Mouse (Mus musculus) embryonic facial prominence, embryonic 14.5 days (tissue): ENCODE data around the gene Myoz1. TPM values are rescaled to one million over a fixed set of nuclear protein-coding genes. Genes with fewer than 3 reads are reported as not detected.

Experiments used
- ATAC-seq: fragments of 200-750 bp; cut with Nextera tagmentation; 2 replicates; pipeline ENCODE4 v1.8.0; 2017; ENCODE audit warnings: low read depth, moderate number of reproducible peaks, moderate TSS enrichment
- DNase-seq: peaks from one replicate; pipeline ENCODE4 v3.0.0-alpha.2; 2015; ENCODE audit warnings: low spot score
- H3K27ac ChIP-seq: fragments of 300-500 bp; sonication (generic); replicated peaks from 2 replicates; pipeline ENCODE4 v1.5.1; 2014; ENCODE audit warnings: low read depth, mild to moderate bottlenecking, low read length, moderate library complexity
- H3K27me3 ChIP-seq: fragments of 300-500 bp; sonication (generic); replicated peaks from 2 replicates; pipeline ENCODE4 v1.6.1; 2014; ENCODE audit warnings: low read length; ENCODE audit not compliant: control insufficient read depth, insufficient read depth
- H3K36me3 ChIP-seq: fragments of 300-500 bp; sonication (generic); 2 replicates; pipeline ENCODE4 v1.6.1; 2014; ENCODE audit warnings: low read length, mixed read lengths; ENCODE audit not compliant: control insufficient read depth, insufficient read depth
- H3K4me1 ChIP-seq: fragments of 300-500 bp; sonication (generic); 2 replicates; pipeline ENCODE4 v1.6.1; 2014; ENCODE audit warnings: antibody characterized with exemption, low read length; ENCODE audit not compliant: control insufficient read depth, insufficient read depth
- H3K4me2 ChIP-seq: fragments of 300-500 bp; sonication (generic); 2 replicates; pipeline ENCODE4 v1.6.1; 2014; ENCODE audit warnings: low read depth, mild to moderate bottlenecking, low read length, moderate library complexity, mixed read lengths
- H3K4me3 ChIP-seq: fragments of 300-500 bp; sonication (generic); 2 replicates; pipeline ENCODE4 v1.5.1; 2014; ENCODE audit warnings: low read depth, mild to moderate bottlenecking, low read length
- H3K9ac ChIP-seq: fragments of 300-500 bp; sonication (generic); 2 replicates; pipeline ENCODE4 v1.6.1; 2014; ENCODE audit warnings: low read depth, mild to moderate bottlenecking, low read length, moderate library complexity, mixed read lengths
- H3K9me3 ChIP-seq: fragments of 300-500 bp; sonication (generic); 2 replicates; pipeline ENCODE4 v1.6.1; 2016; ENCODE audit warnings: low read length; ENCODE audit not compliant: control insufficient read depth
- WGBS: fragments of 180-500 bp; shearing (Covaris S2); extraction: QIAGEN DNeasy Blood & Tissue Kit; methylation state at CpG from one replicate; pipeline ENCODE4 v1.1.7; 2014; 5-methylcytosine and 5-hydroxymethylcytosine counted together
- polyA plus RNA-seq: library from polyadenylated mRNA; unstranded; fragments of >200 nt; fragmentation: Nextera tagmentation; extraction: Ambion mirVana; gene quantifications from 2 replicates; pipeline ENCODE4 v1.2.1, GENCODE M21; 2014

Myoz1 gene
- polyA plus RNA-seq, 1 experiment from 2014 or later: 53.2 TPM

DNA sequence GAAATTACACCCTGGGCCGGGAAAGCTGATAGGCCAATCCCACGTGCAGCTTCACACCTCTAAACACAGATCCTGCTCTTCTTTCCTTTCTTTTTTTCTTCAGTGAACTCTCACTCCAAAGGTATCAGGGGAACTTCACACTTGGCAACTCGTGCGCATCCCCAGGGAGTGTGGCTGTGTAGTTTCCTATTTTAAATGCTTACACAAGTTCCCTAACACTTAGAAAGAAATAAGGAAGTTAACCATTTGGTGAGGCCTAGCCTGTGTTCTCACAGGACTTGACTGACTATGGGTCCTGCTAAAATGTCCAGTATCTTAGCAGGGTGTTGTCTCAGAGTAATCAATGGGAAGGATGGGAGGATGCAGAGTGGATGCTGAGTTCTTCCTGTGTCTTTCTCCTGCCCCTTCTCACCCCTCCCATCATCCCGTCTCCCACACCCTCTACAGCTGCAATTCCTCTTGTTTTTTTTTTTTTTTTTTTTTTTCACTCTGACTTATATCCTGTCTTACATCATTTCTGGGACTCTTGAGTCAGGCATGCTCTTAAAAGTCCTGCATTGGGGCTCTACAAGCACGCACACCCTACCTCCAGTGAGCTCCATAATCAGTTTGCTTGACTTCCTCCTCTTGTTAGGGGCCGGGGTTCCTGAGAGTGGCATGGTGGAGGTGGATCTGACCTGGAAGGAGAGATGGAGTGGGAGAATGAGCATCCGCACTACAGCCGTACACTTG is 1.5 kb downstream of the Myoz1 start:
- H3K9ac ChIP-seq: no peak overlapping the region
- no peaks in the 10 kb centered on the region for H3K27me3 ChIP-seq
- ATAC-seq (no peak), DNase-seq (no peak)
- no peaks in the 10 kb centered on the region for H3K36me3 ChIP-seq
- H3K9me3 ChIP-seq: no peaks in the 10 kb centered on the region
- H3K4me3 ChIP-seq: no peak overlapping the region
- H3K27ac ChIP-seq: no peak overlapping the region
- 77% methylated on average over 9 of the region's 9 CpGs for WGBS
- no peak overlapping the region for H3K4me2 ChIP-seq
- no peaks in the 10 kb centered on the region for H3K4me1 ChIP-seq

DNA sequence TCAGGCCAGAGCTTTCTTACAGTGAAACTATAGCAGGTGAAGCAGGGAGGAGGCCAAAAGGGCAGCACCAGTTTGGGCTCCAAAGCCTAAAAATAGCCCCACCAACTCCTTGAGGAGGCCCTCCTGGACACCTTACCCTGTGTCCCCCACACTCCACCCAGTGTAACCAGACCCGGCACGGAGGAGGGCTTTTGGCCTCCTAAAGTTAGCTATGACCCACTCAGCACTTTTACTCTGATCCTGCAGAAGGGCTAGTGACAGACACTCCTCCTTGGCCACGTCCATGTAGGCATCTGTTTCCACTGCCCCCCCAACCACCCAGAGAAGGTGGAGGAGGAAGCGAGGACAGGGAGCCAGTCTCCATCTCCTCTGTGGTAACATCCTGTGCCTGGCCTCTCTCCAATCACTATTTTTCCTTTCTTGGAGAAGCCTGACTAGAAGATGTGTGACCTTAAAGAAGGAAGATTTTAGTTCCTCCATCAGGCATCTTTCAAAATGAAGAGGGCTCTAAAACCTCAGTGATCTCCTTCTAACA is 4.6 kb downstream of the Myoz1 start:
- ATAC-seq: no peak
- no peaks in the 10 kb centered on the region for H3K27me3 ChIP-seq
- 65% methylated on average over 4 of the region's 4 CpGs for WGBS
- H3K9ac ChIP-seq: no peak overlapping the region
- DNase-seq: no peak
- no peak overlapping the region for H3K27ac ChIP-seq
- no peak overlapping the region for H3K4me2 ChIP-seq
- no peaks in the 10 kb centered on the region for H3K36me3 ChIP-seq
- H3K4me1 ChIP-seq: no peaks in the 10 kb centered on the region
- no peak overlapping the region for H3K4me3 ChIP-seq
- H3K9me3 ChIP-seq: no peaks in the 10 kb centered on the region

DNA sequence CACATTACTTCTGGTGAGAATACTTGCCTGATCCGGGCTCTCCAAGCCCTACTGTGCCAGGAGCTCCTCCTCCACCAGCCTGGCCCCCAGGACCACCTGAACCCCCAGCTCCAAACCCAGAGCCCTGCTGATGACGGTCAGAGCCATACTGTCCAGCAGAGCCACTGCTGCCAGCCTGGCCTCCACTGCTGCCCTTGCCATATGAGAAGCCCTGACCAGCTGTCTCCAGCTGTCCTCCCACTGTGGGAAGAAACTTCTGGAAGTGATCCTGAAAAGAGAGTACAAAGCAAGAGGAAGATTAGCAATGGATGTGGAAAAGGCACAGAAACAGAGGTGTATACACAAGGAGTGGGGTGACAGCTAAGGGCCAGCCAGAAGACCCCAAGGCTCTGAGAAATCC is 5.3 kb downstream of the Myoz1 start:
- H3K9ac ChIP-seq: no peak overlapping the region
- no peak for ATAC-seq
- WGBS: 69% methylated on average over 2 of the region's 2 CpGs

DNA sequence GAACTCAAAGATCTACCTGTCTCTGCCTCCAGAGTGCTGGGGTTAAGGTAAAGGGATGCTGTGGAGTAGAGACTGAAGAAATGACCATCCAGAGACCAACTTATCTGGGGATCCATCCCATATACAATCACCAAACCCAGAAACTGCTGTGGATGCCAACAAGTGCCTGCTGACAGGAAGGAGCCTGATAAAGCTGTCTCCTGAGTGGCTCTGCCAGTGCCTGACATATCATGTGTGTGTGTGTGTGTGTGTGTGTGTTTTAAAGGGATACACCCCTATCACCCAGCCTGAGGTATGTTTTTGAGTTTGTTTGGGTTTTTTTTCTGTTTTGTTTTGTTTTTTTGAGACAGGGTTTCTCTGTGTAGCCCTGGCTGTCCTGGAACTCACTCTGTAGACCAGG is 10.0 kb downstream of the Myoz1 start:
- no peak for ATAC-seq
- Histone ChIP-seq H3K9me3 (no peaks in the 10 kb centered on the region), H3K4me2 (no peak overlapping the region)

More for the DNA sequence above, 5.3 kb downstream of the Myoz1 start:
- Histone ChIP-seq H3K27ac (no peak overlapping the region), H3K4me2 (no peak overlapping the region), H3K36me3 (no peaks in the 10 kb centered on the region), H3K27me3 (no peaks in the 10 kb centered on the region), H3K4me3 (no peak overlapping the region), H3K4me1 (no peaks in the 10 kb centered on the region), H3K9me3 (no peaks in the 10 kb centered on the region)
- DNase-seq: no peak

DNA sequence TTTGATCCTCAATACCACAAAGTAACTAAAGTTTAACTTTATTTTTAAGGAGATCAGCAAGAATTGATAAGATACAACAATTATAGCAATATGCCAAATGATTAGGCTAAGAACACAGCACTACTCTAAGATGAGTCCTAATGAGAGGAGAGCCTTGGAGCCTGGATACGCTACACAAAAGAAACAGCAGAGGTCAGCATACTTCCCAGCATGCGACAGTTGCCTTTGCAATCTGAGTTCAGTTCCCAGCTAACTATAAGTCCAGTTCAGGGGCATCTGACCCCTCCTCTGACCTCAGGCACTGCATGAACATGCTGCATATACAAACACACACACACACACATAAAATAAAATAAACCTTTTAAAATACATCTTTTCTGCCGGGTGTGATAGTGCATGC is 10.8 kb downstream of the Myoz1 start:
- Histone ChIP-seq H3K9me3 (no peaks in the 10 kb centered on the region), H3K27me3 (no peaks in the 10 kb centered on the region), H3K4me2 (no peak overlapping the region), H3K9ac (no peak overlapping the region), H3K36me3 (no peaks in the 10 kb centered on the region), H3K4me1 (peaks cover 6% of the 10 kb centered on the region), H3K4me3 (no peak overlapping the region), H3K27ac (no peak overlapping the region)
- DNase-seq (no peak), ATAC-seq (no peak)
- WGBS: 42% methylated on average over 3 of the region's 3 CpGs

More for the DNA sequence above, 10.0 kb downstream of the Myoz1 start:
- DNase-seq: no peak
- H3K4me1 ChIP-seq: peaks cover 6% of the 10 kb centered on the region
- no peak overlapping the region for H3K27ac ChIP-seq
- H3K36me3 ChIP-seq: no peaks in the 10 kb centered on the region
- H3K27me3 ChIP-seq: no peaks in the 10 kb centered on the region
- H3K4me3 ChIP-seq: no peak overlapping the region
- H3K9ac ChIP-seq: no peak overlapping the region

DNA sequence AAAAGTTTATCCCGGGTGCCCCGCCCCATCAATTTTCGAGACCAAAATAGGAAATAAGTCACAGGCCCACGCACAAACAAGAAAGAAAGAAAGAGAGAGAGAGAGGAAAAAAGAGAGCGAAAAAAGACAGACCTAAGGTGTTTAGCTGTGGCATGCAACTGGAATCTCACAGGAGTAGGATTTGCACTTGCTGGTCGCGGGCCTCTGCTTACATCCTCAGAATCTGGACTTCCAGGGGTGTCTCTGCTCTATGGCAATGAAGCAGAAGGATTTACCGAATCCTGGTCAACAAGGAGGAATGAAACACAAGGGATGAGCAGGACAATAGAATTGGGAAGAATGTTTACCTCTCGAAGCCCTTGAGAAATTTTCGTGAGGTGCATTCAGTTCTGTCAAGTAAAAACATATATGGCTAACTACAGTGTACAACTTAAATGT is 14.9 kb downstream of the Myoz1 start:
- DNase-seq: no peak

DNA sequence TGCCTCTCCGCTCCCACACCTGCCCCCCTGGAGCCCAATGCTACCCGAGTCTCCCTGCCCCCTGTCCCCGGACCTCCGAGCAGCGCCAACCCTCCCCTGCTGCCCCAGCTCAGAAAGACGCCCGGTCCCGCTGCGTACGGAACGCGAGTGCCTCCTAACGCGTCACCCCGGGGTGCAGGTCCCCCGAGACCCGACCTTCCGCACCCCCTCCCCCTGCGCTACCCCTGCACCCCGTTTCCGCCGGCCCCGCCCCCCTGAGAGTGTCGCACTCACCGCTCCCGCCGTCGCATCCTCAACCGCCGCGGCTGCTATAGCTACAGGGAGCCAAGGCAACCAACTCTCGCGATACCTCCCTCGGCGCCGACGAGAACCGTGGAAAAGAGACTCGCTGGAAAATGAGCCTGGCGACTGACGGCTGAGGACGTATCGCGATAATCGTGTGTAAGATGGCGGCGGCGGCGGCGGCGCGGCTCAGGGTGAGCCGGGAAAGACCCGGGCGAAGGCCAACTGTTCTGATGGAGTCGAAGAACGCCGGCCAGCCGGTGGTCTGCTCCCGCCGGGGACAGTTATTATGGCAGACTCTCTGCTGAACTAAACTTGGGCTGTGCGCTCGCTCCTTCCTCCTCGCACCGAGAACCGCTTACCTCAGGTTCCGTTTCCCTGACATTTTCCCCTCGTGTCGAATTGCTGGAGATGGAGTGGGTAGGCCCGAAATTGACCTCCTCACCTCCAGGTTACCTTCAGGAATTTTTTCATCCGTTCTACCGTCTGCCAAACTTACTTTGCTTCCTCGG is 15.5 kb downstream of the Myoz1 start, which contains the start of gene Usp54:
Usp54 (minus strand) TSS at position 420 of the 794 bp plus-strand sequence.
- Histone ChIP-seq H3K4me1 (peaks cover 6% of the 10 kb centered on the region), H3K4me2 (peak within 1 kb of the TSS; percentile 91), H3K27ac (peak within 1 kb of the TSS; percentile 96), H3K9ac (peak within 1 kb of the TSS; percentile 96), H3K9me3 (no peaks in the 10 kb centered on the region), H3K36me3 (no peaks in the 10 kb centered on the region), H3K4me3 (peak within 1 kb of the TSS; percentile 84), H3K27me3 (no peaks in the 10 kb centered on the region; the same call in 1 of the 2 replicates)
- ATAC-seq: peak; percentile 96
- peak; percentile 99 for DNase-seq
- WGBS: under 1% methylated on average over 56 of the region's 73 CpGs

More for the DNA sequence above, 14.9 kb downstream of the Myoz1 start:
- H3K4me2 ChIP-seq: peak overlapping the region; percentile 91
- no peaks in the 10 kb centered on the region for H3K36me3 ChIP-seq
- peak overlapping the region; percentile 96 for H3K27ac ChIP-seq
- peak overlapping the region; percentile 96 for H3K9ac ChIP-seq
- H3K4me1 ChIP-seq: peaks cover 6% of the 10 kb centered on the region
- H3K4me3 ChIP-seq: peak overlapping the region; percentile 84
- H3K9me3 ChIP-seq: no peaks in the 10 kb centered on the region
- no peak for ATAC-seq
- WGBS: 15% methylated on average over 10 of the region's 10 CpGs
- no peaks in the 10 kb centered on the region; the same call in 1 of the 2 replicates for H3K27me3 ChIP-seq

DNA sequence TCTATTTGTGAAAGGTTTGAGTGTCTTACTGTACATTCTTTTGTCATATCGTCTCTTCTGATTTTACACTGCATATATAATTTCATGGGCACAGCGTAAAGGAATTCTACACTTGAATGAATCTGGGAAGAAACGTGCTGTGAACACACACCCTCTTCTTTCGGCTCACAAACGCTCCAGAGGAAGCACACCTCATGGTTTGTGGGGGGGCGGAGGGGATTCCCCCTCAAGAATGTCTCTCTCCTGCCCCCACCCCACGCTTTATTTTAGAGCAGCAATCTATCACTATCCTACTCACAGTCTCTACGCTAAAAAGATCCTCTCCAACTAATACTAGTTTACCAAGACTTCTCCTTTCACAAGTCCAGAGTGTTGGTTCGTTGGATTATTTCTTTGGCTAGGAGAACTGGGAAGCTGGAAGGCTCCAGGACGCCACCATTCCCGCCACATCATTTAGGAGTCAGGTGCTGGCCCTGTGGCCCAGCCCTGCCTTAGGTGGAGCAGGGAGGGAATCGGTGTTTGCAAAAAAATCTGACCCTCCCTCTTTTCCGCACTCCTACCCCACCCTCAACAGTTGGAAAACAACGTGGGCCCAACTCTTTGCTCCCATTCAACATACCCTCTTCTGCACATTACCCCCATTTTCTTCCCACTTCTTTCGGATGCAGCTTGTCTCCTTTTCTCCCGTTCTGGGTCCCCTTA is 16.3 kb downstream of the Myoz1 start:
- WGBS: 2% methylated on average over 16 of the region's 16 CpGs
- Histone ChIP-seq H3K4me1 (peaks cover 6% of the 10 kb centered on the region), H3K4me2 (peak overlapping the region; percentile 91), H3K36me3 (no peaks in the 10 kb centered on the region), H3K9ac (peak overlapping the region; percentile 96), H3K27me3 (no peaks in the 10 kb centered on the region; the same call in 1 of the 2 replicates), H3K9me3 (no peaks in the 10 kb centered on the region), H3K4me3 (peak overlapping the region; percentile 84), H3K27ac (peak overlapping the region; percentile 96)
- ATAC-seq (peak; percentile 48), DNase-seq (peak; percentile 44)
